Mouse (Mus musculus) heart, postnatal 0 days (tissue): ENCODE data around the gene Farsb.

Experiments used
- CTCF ChIP-seq: IDR thresholded peaks from 2 replicates; pipeline ENCODE4 v1.5.1; 2016; ENCODE audit warnings: antibody characterized with exemption, control low read depth, low read depth
- EP300 ChIP-seq: IDR thresholded peaks from 2 replicates; pipeline ENCODE4 v1.6.1; 2016; ENCODE audit warnings: antibody characterized with exemption, low read depth

- no peak for TF ChIP-seq EP300
- no peak for TF ChIP-seq CTCF
These were observed 24.1 kb upstream of the Farsb start for GRCm38 (mm10) chr1:78512756-78513155.
